8 mouse cellular contexts compared by ENCODE assay signal in genomic region chr19:55839036-55839555, GRCm38 (mm10).
A peak's percentile ranks its signal among the peaks of the same experiment; 100 is the strongest.
DNase-seq lines count a peak whose midpoint lies in the region; ATAC-seq and TF ChIP-seq lines count a peak whose summit lies in the region.

No protein-coding gene starts in this region.

- no peak for TF ChIP-seq CTCF in spleen, adult 2 months (IDR thresholded peaks at IDR 0.05; ENCODE audit: extremely low read depth, insufficient read depth, insufficient read length, insufficient replicate concordance)

- no peak overlapping the region for H3K4me3 ChIP-seq in spleen, adult 2 months (ENCODE audit: extremely low read depth, insufficient read depth, insufficient read length)
- H3K4me3 ChIP-seq in heart, embryonic 14.5 days (ENCODE audit: control insufficient read depth in 1 of 2, insufficient read depth in 1 of 2, low read depth in 1 of 2, low read length in 2 of 2) = no peak overlapping the region
- H3K4me3 ChIP-seq in limb, embryonic 11.5 days (ENCODE audit: low read depth, low read length) = no peak overlapping the region

- no peaks in the 10 kb centered on the region for H3K27me3 ChIP-seq in spleen, adult 2 months (ENCODE audit: control insufficient read depth, insufficient read depth, low read length)
- no peaks in the 10 kb centered on the region for H3K27me3 ChIP-seq in heart, embryonic 14.5 days (ENCODE audit: control insufficient read depth, insufficient read depth, low read length)
- H3K27me3 ChIP-seq in limb, embryonic 11.5 days (ENCODE audit: control insufficient read depth, insufficient read depth, low read length) = no peaks in the 10 kb centered on the region

- no peaks in the 10 kb centered on the region for H3K9me3 ChIP-seq in heart, embryonic 14.5 days (ENCODE audit: control insufficient read depth, low read length)
- H3K9me3 ChIP-seq in limb, embryonic 11.5 days (ENCODE audit: control insufficient read depth, low read length) = no peaks in the 10 kb centered on the region

- ATAC-seq in heart, embryonic 14.5 days (ENCODE audit: insufficient number of reproducible peaks, insufficient read depth, low FRiP score, low read depth) = no peak
- no peak for ATAC-seq in limb, embryonic 11.5 days (ENCODE audit: insufficient number of reproducible peaks, low FRiP score, low TSS enrichment, low read depth)

- no peaks in the 10 kb centered on the region; the same call in 1 of the 2 replicates for H3K4me1 ChIP-seq in spleen, adult 2 months (ENCODE audit: control insufficient read depth, insufficient read depth, insufficient read length)
- peaks cover 27 to 55% of the 10 kb centered on the region in 2 experiments for H3K4me1 ChIP-seq in heart, embryonic 14.5 days (ENCODE audit: control insufficient read depth in 2 of 2, insufficient read depth in 2 of 2, low read length in 2 of 2)
- H3K4me1 ChIP-seq in limb, embryonic 11.5 days (ENCODE audit: control insufficient read depth, insufficient read depth, low read length) = peaks cover 70% of the 10 kb centered on the region

- H3K9ac ChIP-seq in heart, embryonic 14.5 days (ENCODE audit: low read length) = no peak overlapping the region
- no peak overlapping the region for H3K9ac ChIP-seq in limb, embryonic 11.5 days (ENCODE audit: low read length)

- 15% methylated on average over 10 of the region's 10 CpGs for WGBS in spleen, adult 2 months
- WGBS in heart, embryonic 14.5 days = 60% methylated on average over 10 of the region's 10 CpGs
- WGBS in limb, embryonic 11.5 days = 57% methylated on average over 10 of the region's 10 CpGs

- no peak for DNase-seq in spleen, adult 2 months (ENCODE audit: low read depth in 1 of 2, low spot score in 2 of 2)
- no peak for DNase-seq in spleen, postnatal 14 days (ENCODE audit: low spot score in 2 of 2)
- no peak for DNase-seq in limb, embryonic 11.5 days (ENCODE audit: low spot score)
- DNase-seq in yolk sac, embryonic 10.5 days (ENCODE audit: low spot score) = peak; percentile 29
- no peak for DNase-seq in layer of hippocampus, adult 18-20 months (ENCODE audit: low spot score in 2 of 2)
- no peak for DNase-seq in thymus, postnatal 36 days
- no peak for DNase-seq in right cerebral cortex, adult 18-20 months

- H3K27ac ChIP-seq in spleen, adult 2 months (ENCODE audit: insufficient read depth, low read length) = 0 out of 2 replicates have a peak overlapping the region, but pooled peaks have one; percentile 27
- H3K27ac ChIP-seq in heart, embryonic 14.5 days (replicated peaks in 1 of 2; ENCODE audit: control insufficient read depth in 1 of 2, insufficient read depth in 1 of 2, low read depth in 2 of 2, low read length in 2 of 2) = peak overlapping the region; percentile 61 to 81
- H3K27ac ChIP-seq in limb, embryonic 11.5 days (replicated peaks; ENCODE audit: low read depth, low read length) = peak overlapping the region; percentile 42; the same call in 1 of the 2 replicates

- TF ChIP-seq POLR2A in spleen, adult 2 months (IDR thresholded peaks at IDR 0.05; ENCODE audit: low read depth, low read length) = no peak

- peak overlapping the region; percentile 13; the same call in 1 of the 2 replicates for H3K4me2 ChIP-seq in heart, embryonic 14.5 days (ENCODE audit: low read length)
- no peak overlapping the region for H3K4me2 ChIP-seq in limb, embryonic 11.5 days (ENCODE audit: low read depth, severe bottlenecking)

- H3K36me3 ChIP-seq in spleen, adult 2 months (ENCODE audit: control insufficient read depth, insufficient read depth, low read length) = no peaks in the 10 kb centered on the region
- H3K36me3 ChIP-seq in heart, embryonic 14.5 days (ENCODE audit: control insufficient read depth, insufficient read depth, low read length) = 0 out of 2 replicates have a peak, but pooled peaks cover 3% of the 10 kb centered on the region
- no peaks in the 10 kb centered on the region for H3K36me3 ChIP-seq in limb, embryonic 11.5 days (ENCODE audit: control insufficient read depth, insufficient read depth, low read length)
